Mouse (Mus musculus) lung, postnatal 14 days (tissue): ENCODE results near the gene Zfp239.
"Not testable (repeated sequence)": the region's sequence is repeated elsewhere in the genome, so short reads cannot be mapped to it uniquely, and the experiment has no call there.

ENCODE experiments used
- DNase-seq: peaks from one replicate; pipeline ENCODE4 v3.0.0; 2021

Zfp239 gene

GRCm38 (mm10) chr6:117861848-117862247, at the start of gene Zfp239:
Gene Zfp239, plus strand, starts transcription at chr6:117862100.
- no peak for DNase-seq

GRCm38 (mm10) chr6:117814681-117815080, 47.2 kb upstream of the Zfp239 start:
- no peak for DNase-seq

- no peak for DNase-seq
Measured at GRCm38 (mm10) chr6:117817108-117817541, 44.8 kb upstream of the Zfp239 start.

- DNase-seq, result no peak
Measured at GRCm38 (mm10) chr6:117820327-117820726, 41.6 kb upstream of the Zfp239 start.

GRCm38 (mm10) chr6:117825369-117825768, 36.5 kb upstream of the Zfp239 start:
- peak; percentile 85 for DNase-seq

GRCm38 (mm10) chr6:117828273-117828672, 33.6 kb upstream of the Zfp239 start:
- peak; percentile 67 for DNase-seq

- DNase-seq, result peak; percentile 93
Measured at GRCm38 (mm10) chr6:117840686-117841510, 21.0 kb upstream of the Zfp239 start, which contains the start of gene Zfp637. Gene Zfp637, plus strand, starts transcription at chr6:117841180.

GRCm38 (mm10) chr6:117841511-117841955, 20.4 kb upstream of the Zfp239 start:
- DNase-seq, result no peak

- no peak for DNase-seq
Measured at GRCm38 (mm10) chr6:117844597-117844996, 17.3 kb upstream of the Zfp239 start.

GRCm38 (mm10) chr6:117846671-117847070, 15.2 kb upstream of the Zfp239 start:
- DNase-seq, result not testable (repeated sequence)

GRCm38 (mm10) chr6:117847772-117848171, 14.1 kb upstream of the Zfp239 start:
- no peak for DNase-seq

GRCm38 (mm10) chr6:117848577-117848976, 13.3 kb upstream of the Zfp239 start:
- no peak for DNase-seq

- DNase-seq, result no peak
Measured at GRCm38 (mm10) chr6:117851747-117852146, 10.2 kb upstream of the Zfp239 start.

GRCm38 (mm10) chr6:117857990-117858389, 3.9 kb upstream of the Zfp239 start:
- no peak for DNase-seq

- no peak for DNase-seq
Measured at GRCm38 (mm10) chr6:117862465-117862864, 565 bp downstream of the Zfp239 start.

GRCm38 (mm10) chr6:117862899-117863620, 1.2 kb downstream of the Zfp239 start:
- peak; percentile 47 for DNase-seq

- no peak for DNase-seq
Measured at GRCm38 (mm10) chr6:117863751-117864150, 1.9 kb downstream of the Zfp239 start.

GRCm38 (mm10) chr6:117868187-117868586, 6.3 kb downstream of the Zfp239 start:
- no peak for DNase-seq

- no peak for DNase-seq
Measured at GRCm38 (mm10) chr6:117871034-117871433, 9.1 kb downstream of the Zfp239 start.

GRCm38 (mm10) chr6:117873450-117873849, 11.6 kb downstream of the Zfp239 start:
- not testable (repeated sequence) for DNase-seq

GRCm38 (mm10) chr6:117874621-117875281, 12.9 kb downstream of the Zfp239 start:
- DNase-seq, result no peak

- DNase-seq, result peak; percentile 89
Measured at GRCm38 (mm10) chr6:117878700-117879407, 17.0 kb downstream of the Zfp239 start.
